Mouse (Mus musculus) thymus, postnatal 25 days (tissue): ENCODE data around the gene Sigirr.
A peak's percentile ranks its signal among the peaks of the same experiment; 100 is the strongest.

Experiments used
- DNase-seq: peaks from one replicate; pipeline ENCODE4 v3.0.0; 2022

Gene Sigirr

DNA sequence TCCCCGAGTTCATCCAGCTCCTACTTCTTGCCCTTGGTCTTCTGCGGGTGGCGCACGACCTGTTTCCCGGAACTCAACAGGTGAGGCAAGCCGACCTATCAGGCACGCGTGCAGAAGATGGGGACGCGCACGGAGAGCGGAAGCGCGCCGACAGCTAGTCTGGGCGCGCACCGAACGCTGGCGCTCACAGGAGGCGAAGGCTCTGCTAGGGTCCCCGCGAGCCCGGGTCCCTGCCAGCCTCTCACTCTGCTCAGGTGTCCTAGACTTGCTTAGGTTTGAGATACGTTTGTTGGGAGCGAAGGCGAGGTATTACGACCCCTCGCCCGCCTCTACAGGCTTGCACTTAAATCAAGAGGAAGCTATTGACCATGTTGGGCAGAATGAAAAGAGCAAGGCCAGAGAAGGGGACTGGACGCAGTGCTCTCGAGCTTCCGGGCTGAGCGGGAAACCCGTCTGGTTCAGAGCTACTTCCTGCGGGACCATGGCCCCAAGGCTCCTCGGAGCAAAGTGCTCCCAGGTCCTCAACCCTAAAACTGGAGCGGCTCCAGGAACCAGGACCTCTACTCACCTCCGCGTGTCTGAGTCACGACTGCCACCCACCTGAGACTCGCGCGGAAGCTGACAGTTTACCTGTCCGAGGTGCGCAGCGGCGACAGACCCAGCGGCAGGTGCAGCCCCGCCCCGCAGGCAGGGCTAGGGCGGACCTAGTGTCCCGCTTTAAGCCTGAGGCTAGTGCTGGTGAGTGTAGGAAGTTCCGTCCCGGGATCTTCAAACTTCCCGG is at the start of gene Sigirr:
Sigirr (minus strand) TSS at position 662 of the 781 bp plus-strand sequence.
- peak; percentile 76 for DNase-seq

- no peak for DNase-seq
These were observed 48.3 kb upstream of the Sigirr start for GRCm38 (mm10) chr7:141148639-141149038.

DNA sequence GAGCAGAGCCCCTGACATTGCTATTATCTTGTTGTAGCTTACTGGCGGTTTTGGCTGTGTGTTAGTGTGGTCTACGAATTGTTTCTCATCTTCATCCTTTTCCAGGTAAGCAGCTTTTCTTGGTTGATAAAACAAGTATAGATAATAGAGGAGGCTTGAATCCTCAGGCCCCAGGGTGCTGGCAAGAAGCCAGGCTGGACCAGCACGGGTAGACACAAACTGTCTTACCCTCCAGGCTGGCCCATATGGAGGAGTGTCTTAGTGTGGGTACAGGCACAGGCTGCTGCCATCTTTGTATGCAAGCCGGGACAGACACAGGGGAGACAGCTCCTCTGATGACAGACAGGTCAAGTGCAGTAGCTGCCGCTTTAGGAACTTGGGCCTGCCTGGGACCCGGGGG is 46.7 kb upstream of the Sigirr start:
- DNase-seq, result no peak

DNA sequence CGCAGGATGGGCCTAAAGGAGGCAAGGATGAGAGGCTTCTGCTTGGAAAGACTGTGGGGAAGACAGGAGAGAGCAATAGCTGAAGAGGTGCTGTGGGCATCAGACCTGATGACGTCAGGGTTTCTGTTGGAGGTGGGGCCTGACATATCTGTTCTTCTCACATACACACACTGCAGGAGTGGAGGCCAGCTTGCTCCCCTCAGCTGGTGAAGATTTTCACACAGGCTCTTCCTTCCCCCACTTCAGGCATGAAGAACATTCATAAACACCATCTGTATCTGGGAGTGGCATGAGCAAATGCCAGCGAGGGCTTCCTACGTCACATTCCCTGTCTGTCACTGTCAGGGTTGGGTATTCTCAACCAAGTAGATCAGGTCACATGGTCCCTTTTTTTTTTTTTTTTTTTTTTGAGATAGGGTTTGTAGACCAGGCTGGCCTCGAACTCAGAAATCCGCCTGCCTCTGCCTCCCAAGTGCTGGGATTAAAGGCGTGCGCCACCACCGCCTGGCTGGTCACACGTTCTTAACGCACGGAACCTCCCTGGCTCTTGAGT is 45.7 kb upstream of the Sigirr start:
- no peak for DNase-seq

DNA sequence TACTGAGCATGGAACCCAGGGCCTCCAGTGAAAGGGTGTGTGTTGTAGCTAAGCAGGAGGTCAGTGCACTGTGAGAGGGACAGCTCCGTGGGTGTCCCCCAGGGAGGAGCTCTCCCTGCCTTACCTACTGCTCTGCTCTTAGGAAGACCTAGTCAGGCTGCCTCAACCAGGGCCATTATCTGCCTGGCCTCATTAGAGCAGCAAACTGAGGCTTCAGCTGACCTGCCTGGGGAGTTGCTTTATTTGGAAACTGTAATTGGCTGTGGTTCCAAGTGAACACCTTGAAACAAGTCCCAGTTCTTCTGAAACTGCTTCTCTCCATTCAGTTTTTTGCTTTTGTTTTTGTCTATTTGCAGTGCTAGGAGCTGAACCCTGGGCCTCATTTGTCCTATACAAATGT is 45.0 kb upstream of the Sigirr start:
- no peak for DNase-seq

- DNase-seq, result no peak
These were observed 44.3 kb upstream of the Sigirr start for GRCm38 (mm10) chr7:141144650-141145049.

- DNase-seq, result no peak
These were observed 43.5 kb upstream of the Sigirr start for GRCm38 (mm10) chr7:141143861-141144260.

GRCm38 (mm10) chr7:141143112-141143511 is 42.7 kb upstream of the Sigirr start:
- peak; percentile 64 for DNase-seq

DNA sequence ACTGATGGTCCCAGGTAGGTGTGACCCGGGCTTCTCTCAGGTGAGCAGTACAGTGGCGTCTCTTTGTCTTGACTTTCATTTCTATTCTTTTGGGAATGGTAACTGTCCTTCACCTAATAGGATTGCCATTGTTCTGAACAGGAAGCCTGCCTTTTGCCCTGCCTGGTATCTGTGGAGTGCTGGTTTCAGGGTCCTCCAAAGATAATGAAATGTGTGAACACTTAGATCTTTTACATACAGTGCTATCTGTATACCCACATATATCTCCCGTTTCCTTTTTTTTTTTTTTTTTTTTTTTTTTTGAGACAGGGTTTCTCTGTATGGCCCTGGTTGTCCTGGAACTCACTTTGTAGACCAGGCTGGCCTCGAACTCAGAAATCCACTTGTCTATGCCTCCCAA is 41.0 kb upstream of the Sigirr start:
- no peak for DNase-seq

DNA sequence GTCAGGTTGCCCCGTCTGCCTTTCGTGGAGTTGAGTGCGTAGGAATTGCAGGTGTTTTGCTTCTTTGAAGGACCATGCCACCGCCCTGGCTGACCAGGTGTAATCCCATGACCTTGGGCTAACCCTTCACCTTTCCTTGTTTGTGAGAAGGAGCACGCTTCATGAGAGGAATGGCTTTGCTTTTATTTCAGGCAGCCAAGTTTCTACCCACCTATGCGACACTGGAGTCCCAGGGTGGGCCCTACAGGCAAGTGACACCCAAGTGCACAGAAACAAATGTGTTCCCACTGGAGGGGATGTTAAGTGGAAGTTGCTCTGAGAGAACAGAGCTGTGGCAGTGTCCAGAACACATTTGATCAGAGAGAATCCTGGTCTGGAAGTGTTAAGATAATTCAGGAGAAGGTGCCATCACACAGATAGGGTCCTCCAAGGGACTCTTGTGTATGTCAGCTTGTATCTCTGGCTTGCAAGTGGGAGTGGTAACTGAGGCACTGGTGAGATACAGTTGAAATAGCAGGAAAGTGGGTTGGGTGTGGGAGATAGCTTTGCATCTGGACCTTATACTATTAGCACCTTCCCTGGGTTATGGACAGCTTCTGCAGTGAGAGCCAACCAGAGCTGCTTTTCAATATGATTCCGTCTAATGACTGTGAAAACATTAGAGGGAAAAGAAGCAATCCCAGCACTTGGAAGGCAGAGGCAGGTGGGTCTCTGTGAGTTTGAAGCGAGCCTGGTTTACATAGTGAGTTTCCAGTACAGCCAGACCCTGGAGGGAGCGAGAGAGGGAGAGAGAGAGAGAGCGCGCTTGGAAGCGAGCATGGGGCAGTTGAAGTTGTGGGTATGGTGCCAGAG is 31.8 kb upstream of the Sigirr start:
- DNase-seq, result no peak

DNA sequence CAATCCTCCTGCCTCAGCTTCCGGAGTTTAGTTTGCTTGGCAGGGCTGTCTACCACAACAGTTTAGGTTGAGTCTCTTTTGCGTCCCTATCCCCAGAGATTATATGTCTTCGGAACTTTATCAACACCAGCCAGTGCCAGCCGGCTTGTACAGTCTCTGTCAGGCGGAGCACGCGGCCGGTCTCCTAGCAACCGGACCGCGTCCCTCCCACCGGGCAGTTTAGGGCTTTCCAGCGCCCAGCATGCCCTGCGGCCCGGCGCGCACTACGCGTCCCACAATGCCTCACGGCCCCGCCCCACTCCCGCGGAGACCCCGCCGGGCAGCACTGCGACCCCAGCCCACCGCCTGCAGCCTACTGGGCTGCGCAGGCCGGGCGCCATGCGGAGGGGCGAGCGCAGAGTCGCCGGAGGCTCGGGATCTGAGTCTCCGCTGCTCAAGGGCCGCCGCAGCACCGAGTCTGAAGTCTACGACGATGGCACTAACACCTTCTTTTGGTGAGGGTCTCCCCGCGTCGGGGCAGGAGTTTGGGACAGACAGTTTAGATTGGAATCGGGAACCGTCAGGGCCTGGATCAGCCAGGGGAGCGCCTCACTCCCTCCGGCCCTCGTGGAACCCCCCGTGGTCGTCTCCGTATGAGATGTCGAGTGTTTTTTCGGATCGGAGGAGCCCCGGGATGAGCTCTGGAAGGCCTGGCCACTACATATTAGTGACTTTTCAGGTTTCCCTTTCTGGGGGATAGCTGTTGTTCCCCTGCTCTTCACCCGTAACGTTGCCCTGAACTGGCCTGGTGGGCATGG is 30.9 kb upstream of the Sigirr start:
- DNase-seq, result peak; percentile 88

GRCm38 (mm10) chr7:141123517-141123856 is 23.1 kb upstream of the Sigirr start:
- no peak for DNase-seq

GRCm38 (mm10) chr7:141122689-141123516 is 22.5 kb upstream of the Sigirr start:
- peak; percentile 88 for DNase-seq

DNA sequence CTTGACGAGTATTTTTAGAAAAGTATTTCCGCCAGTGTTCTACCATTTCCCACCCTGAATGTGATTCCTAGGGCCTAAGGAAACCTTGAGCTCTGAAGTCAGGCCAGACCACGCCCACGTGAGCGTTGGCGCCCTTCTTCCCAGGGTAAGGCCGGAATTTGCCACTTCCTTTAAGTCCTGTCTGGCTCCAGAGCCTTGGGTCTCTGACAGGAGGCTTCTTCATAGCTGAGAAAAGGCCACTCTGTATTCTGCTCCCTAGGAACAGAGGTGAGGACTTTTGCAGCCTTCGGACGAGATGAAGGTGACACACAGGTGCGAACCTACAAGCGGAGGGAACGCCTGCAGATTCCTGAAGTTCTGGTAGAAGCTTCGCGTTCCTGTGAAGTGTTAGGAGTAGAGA is 21.9 kb upstream of the Sigirr start, which contains the start of gene Ptdss2:
Ptdss2 (plus strand) TSS at position 138 of the 400 bp plus-strand sequence.
- no peak for DNase-seq

DNA sequence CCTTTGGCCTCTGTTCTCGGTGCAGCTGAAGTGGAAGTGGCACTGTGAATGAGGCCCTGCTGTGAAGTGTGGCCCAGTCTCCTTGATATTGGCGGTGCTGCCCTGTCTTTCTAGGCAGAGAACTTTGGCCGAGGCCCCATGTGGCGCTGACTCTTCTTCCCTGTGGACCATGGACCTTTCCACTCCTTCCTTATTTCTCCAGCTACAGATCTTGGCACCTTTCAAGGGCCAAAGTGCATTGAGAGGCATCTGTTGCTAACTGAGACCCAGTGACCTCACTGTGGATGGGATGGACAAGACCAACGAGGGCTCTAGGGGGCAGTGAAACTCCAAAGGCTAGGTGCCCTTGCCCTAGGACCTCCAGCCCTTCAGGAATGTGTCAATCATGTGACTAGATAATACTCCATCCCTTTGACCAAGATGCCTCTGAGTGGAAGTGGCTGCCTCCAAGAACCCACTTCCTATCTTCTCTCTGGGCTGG is 20.7 kb upstream of the Sigirr start:
- DNase-seq, result no peak

DNA sequence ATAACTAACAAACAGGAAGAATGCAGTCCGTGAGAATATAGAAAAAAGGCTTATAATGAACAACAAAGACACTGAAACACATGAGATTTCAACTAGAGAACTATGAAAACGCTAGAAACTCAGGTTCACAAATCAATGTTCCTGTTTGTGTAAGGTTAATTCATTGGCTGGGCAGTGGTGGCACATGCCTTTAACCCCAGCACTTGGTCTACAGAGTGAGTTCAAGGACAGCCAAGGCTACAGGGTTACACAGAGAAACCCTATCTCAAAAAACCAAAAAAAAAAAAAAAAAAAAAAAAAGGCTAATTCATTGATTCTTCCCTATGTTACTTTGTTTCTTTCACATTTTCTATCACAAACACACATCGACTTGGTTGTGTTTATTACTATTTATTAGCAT is 20.2 kb upstream of the Sigirr start:
- DNase-seq, result no peak

- DNase-seq, result no peak
These were observed 19.1 kb upstream of the Sigirr start for GRCm38 (mm10) chr7:141119487-141119886.

DNA sequence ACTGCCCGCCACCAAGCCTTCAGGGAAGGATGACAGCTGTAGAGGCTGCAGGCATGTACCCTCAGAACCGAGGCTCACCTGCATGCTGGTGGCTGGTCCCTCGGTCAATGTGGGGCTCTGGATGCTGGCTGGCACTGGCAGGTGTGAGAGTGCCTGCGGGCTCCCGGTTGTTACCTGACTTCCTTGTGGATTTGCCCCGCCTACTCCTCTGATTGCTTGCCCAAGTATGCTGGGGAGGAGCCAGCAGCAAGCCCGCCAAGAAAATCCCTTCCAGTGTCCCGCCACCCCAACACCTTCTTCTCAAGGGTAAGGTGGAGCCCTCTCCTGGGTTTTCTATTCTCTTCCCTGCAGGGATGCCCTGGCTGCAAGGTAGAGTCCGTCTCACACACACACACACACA is 17.3 kb upstream of the Sigirr start, which contains the start of gene Ano9:
Ano9 (minus strand) TSS at position 171 of the 400 bp plus-strand sequence.
- DNase-seq, result no peak

DNA sequence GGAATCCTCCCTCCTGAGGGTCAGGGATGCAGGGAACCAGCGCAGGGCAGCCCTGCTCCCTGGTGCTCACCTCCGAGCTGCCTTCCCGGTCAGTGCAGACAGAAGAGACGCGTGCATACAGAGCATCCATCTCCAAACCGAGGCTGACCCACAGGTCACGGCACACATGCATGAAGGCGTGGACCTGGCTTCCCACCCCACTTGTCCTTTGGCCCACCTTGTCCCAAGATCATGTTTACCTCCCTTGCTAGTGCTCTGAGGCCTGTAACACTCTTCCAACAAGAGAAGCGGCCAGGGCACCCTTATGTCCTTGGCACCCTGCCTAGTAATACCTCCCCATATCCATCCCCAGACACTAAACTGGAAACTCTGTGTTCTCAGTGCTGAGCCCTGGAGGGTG is 15.5 kb upstream of the Sigirr start:
- no peak for DNase-seq

GRCm38 (mm10) chr7:141103161-141103560 is 2.8 kb upstream of the Sigirr start:
- no peak for DNase-seq

- no peak for DNase-seq
These were observed 3.2 kb downstream of the Sigirr start for GRCm38 (mm10) chr7:141097177-141097576.

- peak; percentile 95 for DNase-seq
These were observed 3.7 kb downstream of the Sigirr start for GRCm38 (mm10) chr7:141096649-141097056.
